Mouse (Mus musculus): ENCODE results near the gene Adipoq. TPM values are rescaled to one million over a fixed set of nuclear protein-coding genes. Genes with fewer than 3 reads are reported as not detected.
"Not testable (repeated sequence)": the region's sequence is repeated elsewhere in the genome, so short reads cannot be mapped to it uniquely, and the experiment has no call there.

Adipoq gene
- total RNA-seq (2012; rRNA removed) (0.13 TPM in 1 of 2 replicates, not detected in the other), total RNA-seq (2014; rRNA removed) (0.68 and 0.99 TPM in 2 replicates), polyA plus RNA-seq (2012; ENCODE audit: insufficient read length, low read depth) (0.55 and 1.1 TPM in 2 replicates)

DNA sequence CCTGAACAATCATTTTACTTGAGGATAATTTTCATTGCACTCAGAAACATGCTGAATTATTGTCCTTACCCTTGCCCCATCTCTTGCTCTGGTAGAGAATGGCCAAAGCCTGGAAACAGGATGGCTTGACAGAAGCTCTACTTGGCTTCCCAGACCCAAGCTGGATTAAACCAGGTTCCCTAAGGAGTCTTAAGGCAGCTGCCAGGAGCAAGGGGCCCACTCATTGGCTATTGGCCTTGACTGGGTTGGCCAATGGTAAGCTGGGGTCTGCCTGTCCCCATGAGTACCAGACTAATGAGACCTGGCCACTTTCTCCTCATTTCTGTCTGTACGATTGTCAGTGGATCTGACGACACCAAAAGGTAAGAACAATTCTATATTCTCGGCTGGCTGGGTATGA, at the start of gene Adipoq:
Gene Adipoq (plus strand): TSS at position 257 of the 400 bp plus-strand sequence.
- H3K27ac ChIP-seq (ENCODE audit: insufficient read depth, low read depth), result no peak within 1 kb of the TSS
- no peak within 1 kb of the TSS for H3K4me3 ChIP-seq (replicated peaks in 1 of 3; ENCODE audit: low read depth in 2 of 3, low read length in 2 of 3, poor library complexity in 1 of 3)
- TF ChIP-seq MEF2A (IDR thresholded peaks at IDR 0.05; ENCODE audit: borderline replicate concordance, low read depth, low read length), result no peak
- no peak within 1 kb of the TSS for H3K9ac ChIP-seq (ENCODE audit: insufficient read depth, low read depth)
- peaks cover 13 to 53% of the 10 kb centered on the region in 2 experiments; a peak in 3 of 4 replicates for H3K4me1 ChIP-seq (ENCODE audit: control insufficient read depth in 1 of 2, insufficient read depth in 2 of 2)
- no peaks in the 10 kb centered on the region for H3K36me3 ChIP-seq (replicated peaks in 1 of 2; ENCODE audit: control insufficient read depth in 1 of 2, insufficient read depth in 1 of 2, low read length in 1 of 2)
- H3K4me2 ChIP-seq (ENCODE audit: insufficient read depth, low read depth, poor library complexity, severe bottlenecking), result no peak within 1 kb of the TSS
- dilution Hi-C loops (cut with MboI; ENCODE audit: extremely low pct_ligation_motif_present, extremely low pct_unique_long_range_greater_than_20kb, low sequenced_read_pairs), result no loop called here
- H3K79me2 ChIP-seq (replicated peaks; ENCODE audit: control insufficient read depth, extremely low read depth, insufficient read depth, poor library complexity, severe bottlenecking), result no peaks in the 10 kb centered on the region
- in situ Hi-C loops (cut with MboI; ENCODE audit: low pct_ligation_motif_present, low pct_unique_long_range_greater_than_20kb, low sequenced_read_pairs), result loop anchor here (5.0 to 10.0 kb wide), 2 partner anchors 136 to 289 kb away; no protein-coding TSS in a partner anchor
- H3K9me3 ChIP-seq (replicated peaks; ENCODE audit: low read length), result no peaks in the 10 kb centered on the region
- H3K27me3 ChIP-seq (replicated peaks), result peaks cover 3% of the 10 kb centered on the region
- no peak for DNase-seq (ENCODE audit: extremely low read depth)

DNA sequence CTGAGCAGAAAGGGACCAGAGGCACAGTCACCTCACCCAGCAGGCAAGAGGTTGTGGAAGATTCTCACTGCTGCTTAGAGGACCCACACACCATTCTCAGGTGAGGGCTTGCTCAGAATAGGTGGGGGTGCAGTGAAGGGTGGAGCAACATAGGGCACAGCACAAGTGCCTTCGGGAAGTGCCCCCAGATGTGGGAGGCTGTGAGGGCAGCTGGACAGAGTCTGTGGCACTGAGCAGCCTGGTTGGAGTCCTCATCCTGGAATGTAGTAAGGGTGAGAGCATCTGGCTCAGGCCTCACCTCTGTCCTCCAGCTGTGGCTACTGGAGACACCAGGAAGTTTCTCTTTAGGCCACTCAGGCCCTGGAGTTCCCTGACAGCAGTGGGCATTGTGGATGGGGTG, 49.5 kb upstream of the Adipoq start:
- H3K4me2 ChIP-seq (ENCODE audit: insufficient read depth, low read depth, poor library complexity, severe bottlenecking); H3K9me3 ChIP-seq (replicated peaks; ENCODE audit: low read length); DNase-seq (ENCODE audit: extremely low read depth); H3K79me2 ChIP-seq (replicated peaks; ENCODE audit: control insufficient read depth, extremely low read depth, insufficient read depth, poor library complexity, severe bottlenecking); dilution Hi-C loops (cut with MboI; ENCODE audit: extremely low pct_ligation_motif_present, extremely low pct_unique_long_range_greater_than_20kb, low sequenced_read_pairs); H3K27ac ChIP-seq (ENCODE audit: insufficient read depth, low read depth); H3K9ac ChIP-seq (ENCODE audit: insufficient read depth, low read depth); in situ Hi-C loops (cut with MboI; ENCODE audit: low pct_ligation_motif_present, low pct_unique_long_range_greater_than_20kb, low sequenced_read_pairs); H3K4me3 ChIP-seq (replicated peaks in 1 of 3; ENCODE audit: low read depth in 2 of 3, low read length in 2 of 3, poor library complexity in 1 of 3); H3K27me3 ChIP-seq (replicated peaks): not testable (repeated sequence)
- H3K36me3 ChIP-seq (replicated peaks in 1 of 2; ENCODE audit: control insufficient read depth in 1 of 2, insufficient read depth in 1 of 2, low read length in 1 of 2), result peaks cover 0 to 17% of the 10 kb centered on the region in 2 experiments
- peaks cover 6 to 56% of the 10 kb centered on the region in 2 experiments for H3K4me1 ChIP-seq (ENCODE audit: control insufficient read depth in 1 of 2, insufficient read depth in 2 of 2)

DNA sequence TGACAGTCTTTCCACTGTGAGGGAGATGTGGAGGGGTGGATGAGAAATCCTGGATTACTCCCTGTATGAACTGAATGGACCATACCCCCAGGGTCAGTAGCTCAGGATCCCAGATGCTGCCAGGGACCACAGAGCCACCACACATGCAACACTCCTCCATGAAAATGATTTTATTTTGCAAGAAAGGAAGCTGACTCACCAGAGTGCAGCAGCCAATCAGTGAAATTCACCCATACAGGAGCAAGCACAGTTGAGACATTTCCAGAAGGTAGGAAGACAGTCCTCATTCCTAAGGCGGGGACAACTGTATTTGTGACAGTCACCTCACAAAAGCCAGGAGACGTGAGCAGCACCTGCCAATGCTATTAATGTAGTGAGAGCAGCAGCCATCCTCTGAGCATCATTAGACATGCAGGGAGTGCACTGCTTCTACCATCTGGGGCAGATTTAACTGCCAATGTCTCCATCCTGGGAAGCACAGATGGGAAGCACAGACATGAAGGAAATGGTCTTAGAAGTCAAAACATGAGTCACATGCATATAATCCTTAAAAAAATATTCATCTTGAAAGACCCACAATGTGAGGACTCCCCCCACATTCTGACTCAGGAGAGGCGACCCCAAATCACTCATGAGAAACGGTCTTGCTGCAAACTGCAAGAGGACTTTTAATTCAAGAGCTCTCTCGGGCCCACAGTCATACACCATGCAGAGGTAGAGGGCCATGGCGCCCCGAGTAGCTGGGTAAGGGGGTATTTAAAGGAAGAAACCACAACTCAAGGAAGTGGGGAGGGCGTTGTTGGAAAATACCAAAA, 48.8 kb upstream of the Adipoq start:
- peaks cover 6 to 56% of the 10 kb centered on the region in 2 experiments for H3K4me1 ChIP-seq (ENCODE audit: control insufficient read depth in 1 of 2, insufficient read depth in 2 of 2)
- H3K4me3 ChIP-seq (replicated peaks in 1 of 3; ENCODE audit: low read depth in 2 of 3, low read length in 2 of 3, poor library complexity in 1 of 3); H3K9me3 ChIP-seq (replicated peaks; ENCODE audit: low read length); H3K27me3 ChIP-seq (replicated peaks); H3K4me2 ChIP-seq (ENCODE audit: insufficient read depth, low read depth, poor library complexity, severe bottlenecking); DNase-seq (ENCODE audit: extremely low read depth); H3K79me2 ChIP-seq (replicated peaks; ENCODE audit: control insufficient read depth, extremely low read depth, insufficient read depth, poor library complexity, severe bottlenecking); H3K9ac ChIP-seq (ENCODE audit: insufficient read depth, low read depth); H3K27ac ChIP-seq (ENCODE audit: insufficient read depth, low read depth); dilution Hi-C loops (cut with MboI; ENCODE audit: extremely low pct_ligation_motif_present, extremely low pct_unique_long_range_greater_than_20kb, low sequenced_read_pairs); in situ Hi-C loops (cut with MboI; ENCODE audit: low pct_ligation_motif_present, low pct_unique_long_range_greater_than_20kb, low sequenced_read_pairs): not testable (repeated sequence)
- peaks cover 0 to 17% of the 10 kb centered on the region in 2 experiments for H3K36me3 ChIP-seq (replicated peaks in 1 of 2; ENCODE audit: control insufficient read depth in 1 of 2, insufficient read depth in 1 of 2, low read length in 1 of 2)

DNA sequence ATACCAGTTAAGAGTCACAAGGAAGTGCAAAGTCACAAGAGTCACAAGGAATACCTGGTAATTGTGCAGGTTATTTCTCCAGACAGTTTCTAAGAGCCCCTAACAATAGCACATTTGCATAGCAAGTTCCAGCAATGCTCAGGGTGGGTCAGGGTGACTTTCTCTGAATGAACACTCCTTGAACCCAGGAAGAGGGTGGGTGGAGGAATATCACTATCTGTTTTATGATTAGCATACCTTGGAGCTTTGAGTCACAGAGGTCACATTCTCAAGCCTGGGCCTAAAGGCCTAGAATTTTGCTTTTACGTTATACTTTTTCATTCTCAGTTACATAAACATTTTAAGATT, 48.3 kb upstream of the Adipoq start:
- H3K9ac ChIP-seq (ENCODE audit: insufficient read depth, low read depth); in situ Hi-C loops (cut with MboI; ENCODE audit: low pct_ligation_motif_present, low pct_unique_long_range_greater_than_20kb, low sequenced_read_pairs); DNase-seq (ENCODE audit: extremely low read depth); H3K27ac ChIP-seq (ENCODE audit: insufficient read depth, low read depth); H3K4me3 ChIP-seq (replicated peaks in 1 of 3; ENCODE audit: low read depth in 2 of 3, low read length in 2 of 3, poor library complexity in 1 of 3); H3K4me2 ChIP-seq (ENCODE audit: insufficient read depth, low read depth, poor library complexity, severe bottlenecking); H3K79me2 ChIP-seq (replicated peaks; ENCODE audit: control insufficient read depth, extremely low read depth, insufficient read depth, poor library complexity, severe bottlenecking); H3K27me3 ChIP-seq (replicated peaks); H3K9me3 ChIP-seq (replicated peaks; ENCODE audit: low read length); dilution Hi-C loops (cut with MboI; ENCODE audit: extremely low pct_ligation_motif_present, extremely low pct_unique_long_range_greater_than_20kb, low sequenced_read_pairs): not testable (repeated sequence)
- H3K36me3 ChIP-seq (replicated peaks in 1 of 2; ENCODE audit: control insufficient read depth in 1 of 2, insufficient read depth in 1 of 2, low read length in 1 of 2), result peaks cover 0 to 17% of the 10 kb centered on the region in 2 experiments
- peaks cover 6 to 56% of the 10 kb centered on the region in 2 experiments for H3K4me1 ChIP-seq (ENCODE audit: control insufficient read depth in 1 of 2, insufficient read depth in 2 of 2)
